Mouse (Mus musculus): ENCODE data around the gene Auts2.

DNA sequence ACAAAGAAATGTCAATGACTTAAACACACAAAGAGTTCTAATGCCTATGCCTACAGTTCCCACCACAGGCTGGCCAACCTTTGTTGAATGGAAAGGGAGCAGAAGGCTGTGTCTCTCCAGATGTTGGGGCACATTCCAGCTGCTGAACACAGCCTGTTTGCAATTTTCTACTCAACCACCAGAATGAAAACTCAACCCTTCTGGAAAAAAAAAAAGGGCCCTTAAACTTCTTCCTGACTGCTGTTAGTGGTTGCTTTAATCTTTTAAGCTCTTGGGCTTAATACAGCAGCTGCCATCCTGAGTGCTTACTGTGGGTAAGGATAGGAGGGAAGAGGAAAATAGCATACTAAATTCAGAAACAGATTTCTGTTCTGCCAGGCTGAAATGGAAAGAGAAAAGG is 333.4 kb downstream of the Auts2 start:
- TF ChIP-seq CTCF (IDR thresholded peaks at IDR 0.05; ENCODE audit: low read depth, low read length) (no peak), POLR2A (IDR thresholded peaks at IDR 0.05; ENCODE audit: borderline replicate concordance, low read depth, low read length) (no peak)

Data from bone marrow macrophage, adult 2 months (primary cell).